ENCODE assay signal across 9 mouse cellular contexts in genomic region chr15:81062616-81063015, GRCm38 (mm10).
A peak's percentile ranks its signal among the peaks of the same experiment; 100 is the strongest.
DNase-seq lines count a peak whose midpoint lies in the region; ATAC-seq lines count a peak whose summit lies in the region.
"Had no signal": no experiment of that assay in that cellular context is flagged by ENCODE, and none has a peak within 500 bp of the region (broad histone marks: within the 10 kb centered on the region; RNA-seq: fewer than 3 reads in every experiment).

No protein-coding gene starts in this region.

- H3K27me3 ChIP-seq in heart, embryonic 12.5 days (replicated peaks) = 0 out of 2 replicates have a peak, but pooled peaks cover 12% of the 10 kb centered on the region
- H3K27me3 ChIP-seq: CH12.LX had no signal

- DNase-seq in heart, postnatal 4 days = no peak
- DNase-seq in cerebellum, adult 11-12 months = peak; percentile 74
- DNase-seq in gastrocnemius, postnatal 25 days = peak; percentile 63
- peak; percentile 52 for DNase-seq in mesoderm, embryonic 11.5 days (ENCODE audit: low read depth, low spot score)
- no peak for DNase-seq in urinary bladder, adult 2 months (ENCODE audit: low spot score)
- no peak for DNase-seq in right cerebral cortex, postnatal 14 days

- no peaks in the 10 kb centered on the region for H3K36me3 ChIP-seq in heart, embryonic 12.5 days

- peaks cover 34% of the 10 kb centered on the region for H3K4me1 ChIP-seq in heart, embryonic 12.5 days (replicated peaks)

- ATAC-seq in heart, embryonic 12.5 days (ENCODE audit: insufficient number of reproducible peaks, low FRiP score) = no peak
- no peak for ATAC-seq in erythroblast, adult 5-6 weeks (replicated peaks; ENCODE audit: low FRiP score, poor library complexity, severe bottlenecking)

- WGBS in heart, embryonic 12.5 days = 28% methylated on average over 8 of the region's 8 CpGs

- H3K4me3 ChIP-seq in heart, embryonic 12.5 days = no peak overlapping the region

- H3K4me2 ChIP-seq in heart, embryonic 12.5 days = peak overlapping the region; percentile 33

- H3K27ac ChIP-seq in heart, embryonic 12.5 days (ENCODE audit: poor library complexity, severe bottlenecking) = no peak overlapping the region

- no peak overlapping the region for H3K9ac ChIP-seq in heart, embryonic 12.5 days

- H3K9me3 ChIP-seq in heart, embryonic 12.5 days (replicated peaks) = no peaks in the 10 kb centered on the region

Comparison
In these comparisons a context has a peak if more than half of its experiments do, and no peak if none do; other contexts are left out.
1. DNase-seq: peak in cerebellum, adult 11-12 months (single experiment), gastrocnemius, postnatal 25 days (single experiment) and mesoderm, embryonic 11.5 days (single experiment); none in heart, postnatal 4 days (single experiment), urinary bladder, adult 2 months (single experiment) and right cerebral cortex, postnatal 14 days (single experiment).